Mouse (Mus musculus): ENCODE results near the gene Gm7145. TPM values are rescaled to one million over a fixed set of nuclear protein-coding genes. Genes with fewer than 3 reads are reported as not detected.
"Not testable (repeated sequence)": the region's sequence is repeated elsewhere in the genome, so short reads cannot be mapped to it uniquely, and the experiment has no call there.

The Gm7145 gene
- total RNA-seq (2021) = not detected

DNA sequence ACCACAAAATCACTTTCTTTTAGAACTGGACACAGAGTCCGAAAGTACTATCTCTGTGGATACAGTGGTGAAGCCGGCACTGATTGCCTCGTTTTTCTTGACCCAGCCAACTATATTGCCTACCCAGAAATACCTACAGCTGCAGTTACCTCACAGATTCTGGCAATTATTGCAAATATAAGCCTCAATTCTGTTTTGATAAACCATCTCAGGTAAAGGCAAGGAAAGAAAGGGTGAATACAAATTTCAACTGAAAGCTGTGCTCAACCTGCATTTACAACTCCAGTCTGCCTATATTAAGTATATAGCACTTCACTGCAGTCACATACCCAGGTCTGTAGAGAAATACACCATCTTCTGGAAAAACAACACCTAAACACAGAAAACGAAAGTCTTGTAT, at the start of gene Gm7145:
Gm7145 (plus strand) TSS at position 301 of the 400 bp plus-strand sequence.
- DNase-seq (ENCODE audit: extremely low spot score in 1 of 2, low spot score in 1 of 2) = no peak

DNA sequence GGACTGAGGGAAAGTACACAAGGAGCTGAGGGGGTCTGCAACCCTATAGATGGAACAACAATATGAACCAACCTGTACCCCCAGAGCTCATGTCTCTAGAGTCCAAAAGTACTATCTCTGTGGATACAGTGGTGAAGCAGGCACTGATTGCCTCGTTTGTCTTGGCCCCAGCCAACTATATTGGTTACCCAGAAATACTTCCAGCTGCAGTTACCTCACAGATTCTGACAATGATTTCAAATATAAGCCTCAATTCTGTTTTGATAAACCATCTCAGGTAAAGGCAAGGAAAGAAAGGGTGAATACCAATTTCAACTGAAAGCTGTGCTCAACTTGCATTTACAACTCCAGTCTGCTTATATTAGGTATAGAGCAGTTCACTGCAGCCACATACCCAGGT, 38.0 kb upstream of the Gm7145 start, which contains the start of gene Gm28168:
Gm28168 (plus strand) TSS at position 301 of the 400 bp plus-strand sequence.
- DNase-seq (ENCODE audit: extremely low spot score in 1 of 2, low spot score in 1 of 2) = not testable (repeated sequence)

DNA sequence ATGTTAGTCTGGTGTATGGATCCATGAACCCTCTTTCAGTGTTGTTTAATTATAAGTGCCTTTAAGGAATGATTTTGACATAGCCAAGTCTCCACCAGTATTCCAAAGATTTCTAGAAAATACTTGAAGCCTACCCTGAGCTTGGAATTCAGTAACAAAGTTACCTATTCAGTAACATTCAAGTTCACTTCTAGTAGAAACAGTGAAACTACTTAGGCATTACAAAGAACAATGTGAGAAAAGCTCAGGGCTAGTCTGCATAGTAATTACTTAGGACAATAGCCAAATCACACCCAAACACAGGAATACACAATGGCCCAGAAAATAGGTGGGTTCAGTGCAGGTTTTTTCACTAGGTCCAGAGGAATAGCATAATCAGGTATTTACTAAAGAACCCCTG, 38.1 kb downstream of the Gm7145 start:
- not testable (repeated sequence) for DNase-seq (ENCODE audit: extremely low spot score in 1 of 2, low spot score in 1 of 2)

- DNase-seq (ENCODE audit: extremely low spot score in 1 of 2, low spot score in 1 of 2) = peak in 1 of 2 experiments; percentile 5
These were observed 47.0 kb downstream of the Gm7145 start for GRCm38 (mm10) chr1:118012736-118013135.

Other genes with a start within 250 kb of the Gm7145 start
- gene B020011L13Rik, start 184.8 kb upstream of the Gm7145 start, total RNA-seq (2021) = not detected
- gene Gm28360, start 135.9 kb upstream of the Gm7145 start, total RNA-seq (2021) = not detected
- not detected for gene Gm28168, start 37.9 kb upstream of the Gm7145 start, total RNA-seq (2021)
- gene Gm29106, start 210.6 kb downstream of the Gm7145 start, total RNA-seq (2021) = not detected

All from layer of hippocampus, postnatal 25 days (tissue).